Mouse (Mus musculus) heart, adult 18-20 months (tissue): ENCODE measurements around the gene Hist2h2aa1. TPM values are rescaled to one million over a fixed set of nuclear protein-coding genes. Genes with fewer than 3 reads are reported as not detected.
A peak's percentile ranks its signal among the peaks of the same experiment; 100 is the strongest.
"Not testable (repeated sequence)": the region's sequence is repeated elsewhere in the genome, so short reads cannot be mapped to it uniquely, and the experiment has no call there.

Experiments
- DNase-seq, 2 experiments: peaks; one replicate each; pipeline ENCODE4 v3.0.0; 2021 to 2022; ENCODE audit warnings: mixed read lengths in 1 of 2
- microRNA-seq, 2 experiments: library from miRNA; unstranded; fragments of <30 nt; microRNA quantifications; one replicate each; pipeline ENCODE4 v1.2.0; 2022
- total RNA-seq, 2 experiments: library from RNA; stranded (reverse); gene quantifications; 2 replicates each; pipeline ENCODE4 v1.2.3; 2021

Hist2h2aa1 gene
- total RNA-seq, 2 experiments from 2014 or later, result 9.3 to 14.7 TPM

DNA sequence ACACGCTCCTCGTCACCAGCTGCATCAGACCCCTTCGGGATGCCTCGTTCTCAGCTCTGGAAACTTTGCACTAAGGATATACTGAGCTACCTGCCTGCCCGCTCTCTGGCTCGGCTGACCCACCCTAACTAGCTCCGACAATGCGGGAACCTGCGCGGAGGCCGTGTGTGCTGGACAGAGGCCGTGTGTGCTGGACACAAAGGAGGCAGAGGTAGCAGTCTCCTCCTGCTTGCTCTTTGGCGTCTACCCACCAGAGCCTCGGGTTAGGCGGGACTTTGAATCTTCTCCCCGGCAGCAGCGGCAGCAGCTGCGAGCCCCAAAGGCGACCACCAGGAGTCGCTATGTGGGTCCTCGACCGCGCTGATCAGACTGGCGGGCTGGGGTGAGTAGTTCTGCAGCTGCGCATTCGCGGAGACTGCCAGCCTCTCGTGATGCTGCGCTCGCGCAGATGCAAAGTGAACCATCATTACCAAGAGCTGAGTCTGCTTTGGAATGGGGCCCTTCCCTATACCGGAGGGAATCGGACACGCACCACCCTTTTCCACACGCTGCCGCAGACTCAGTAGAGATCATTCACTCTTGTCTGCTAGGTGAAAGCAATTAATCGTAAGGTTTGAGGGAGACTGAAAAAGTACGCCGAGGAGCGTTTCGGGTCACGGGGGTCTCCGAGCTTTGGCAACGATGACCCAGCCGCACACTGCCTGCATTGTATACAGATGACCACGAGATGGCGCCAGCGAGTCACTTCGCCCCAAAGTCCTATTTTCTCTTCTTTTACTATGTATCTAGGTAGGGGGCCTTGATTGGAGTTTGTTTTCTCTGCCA, 32.7 kb downstream of the Hist2h2aa1 start:
- DNase-seq, result peak; percentile 88 to 94

DNA sequence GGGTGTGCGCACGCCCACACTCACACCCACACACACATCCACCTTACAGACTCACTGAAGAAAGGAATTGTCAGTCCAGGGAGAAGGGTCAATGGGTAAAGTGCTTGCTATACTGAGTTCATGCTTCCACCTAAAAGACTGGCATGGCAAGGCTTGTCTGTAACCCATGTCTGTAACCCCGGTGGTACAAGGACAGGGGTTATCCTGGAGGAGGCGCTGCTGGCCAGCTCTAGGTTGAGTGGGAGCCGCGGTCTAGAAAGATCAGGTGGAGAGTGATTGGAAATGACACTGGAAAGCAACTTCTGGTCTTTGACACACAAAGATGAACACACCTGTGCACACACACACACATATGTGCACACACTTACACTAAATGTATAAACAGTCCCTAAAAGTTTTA, 35.4 kb downstream of the Hist2h2aa1 start:
- no peak for DNase-seq

DNA sequence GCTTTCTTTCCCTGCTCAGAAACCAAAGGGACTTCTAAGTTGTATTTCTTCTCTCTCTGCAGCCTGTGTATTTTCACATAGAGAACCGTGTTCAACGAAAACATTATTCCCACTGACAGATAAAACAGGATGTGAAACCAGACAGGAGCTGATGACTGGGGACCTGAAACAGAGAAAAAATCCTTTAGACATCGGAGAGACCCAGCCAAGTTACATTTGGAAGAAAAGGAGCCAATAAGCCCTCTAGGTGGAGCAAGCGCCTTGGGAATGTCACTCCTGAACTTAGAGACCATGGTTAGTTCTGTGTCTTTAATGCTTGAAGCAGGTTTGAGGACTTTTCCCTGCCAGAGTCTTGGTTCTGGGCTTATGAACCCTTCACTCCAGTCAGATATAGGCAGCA, 39.2 kb downstream of the Hist2h2aa1 start:
- DNase-seq, result peak in 1 of 2 experiments; percentile 31

DNA sequence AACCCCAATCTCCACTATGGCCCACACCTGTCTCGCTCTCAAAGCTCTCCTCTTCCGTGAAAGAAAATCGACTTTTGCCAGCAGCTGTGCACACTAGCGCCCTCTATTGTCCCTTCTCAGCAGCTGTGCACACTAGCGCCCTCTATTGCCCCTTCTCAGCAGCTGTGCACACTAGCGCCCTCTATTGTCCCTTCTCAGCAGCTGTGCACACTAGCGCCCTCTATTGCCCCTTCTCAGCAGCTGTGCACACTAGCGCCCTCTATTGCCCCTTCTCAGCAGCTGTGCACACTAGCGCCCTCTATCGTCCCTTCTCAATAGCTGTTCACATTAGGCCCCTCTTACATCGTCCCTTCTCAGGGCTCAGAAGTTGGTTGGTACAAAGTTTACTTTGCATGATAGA, 42.0 kb downstream of the Hist2h2aa1 start:
- DNase-seq, result not testable (repeated sequence)

DNA sequence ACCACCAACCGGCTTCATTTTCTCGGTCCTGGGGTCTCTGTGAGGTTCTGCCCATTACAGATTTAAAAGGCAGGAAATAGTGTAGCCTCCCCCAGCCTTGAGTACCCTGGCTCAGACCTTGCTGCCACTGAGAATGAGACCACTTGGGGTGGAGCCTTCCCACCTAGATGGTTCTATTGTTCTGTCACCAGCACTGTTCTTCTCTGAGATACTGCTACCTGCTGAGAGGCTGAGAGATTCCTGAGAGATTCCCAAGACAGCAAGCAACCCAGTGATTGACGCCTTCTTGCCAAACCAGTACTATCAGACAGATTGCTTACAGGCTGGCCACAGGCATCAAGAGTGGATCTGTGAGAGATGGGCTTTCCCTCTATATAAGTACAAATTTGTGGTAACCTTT, 43.9 kb downstream of the Hist2h2aa1 start:
- no peak for DNase-seq

DNA sequence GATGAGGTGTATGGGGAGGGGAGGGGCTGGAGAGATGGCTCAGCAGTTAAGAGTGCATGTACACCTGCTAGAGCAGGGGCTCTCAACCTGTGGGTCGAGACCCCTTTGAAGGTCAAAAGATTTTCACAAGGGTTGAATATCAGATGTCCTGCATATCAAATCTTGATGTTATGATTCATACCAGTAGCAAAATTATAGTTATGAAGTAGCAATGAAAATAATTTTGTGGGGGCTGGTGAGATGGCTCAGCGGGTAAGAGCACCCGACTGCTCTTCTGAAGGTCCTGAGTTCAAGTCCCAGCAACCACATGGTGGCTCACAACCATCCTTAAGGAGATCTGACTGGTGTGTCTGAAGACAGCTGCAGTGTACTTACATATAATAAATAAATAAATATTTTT, 45.4 kb downstream of the Hist2h2aa1 start:
- DNase-seq, result not testable (repeated sequence)

DNA sequence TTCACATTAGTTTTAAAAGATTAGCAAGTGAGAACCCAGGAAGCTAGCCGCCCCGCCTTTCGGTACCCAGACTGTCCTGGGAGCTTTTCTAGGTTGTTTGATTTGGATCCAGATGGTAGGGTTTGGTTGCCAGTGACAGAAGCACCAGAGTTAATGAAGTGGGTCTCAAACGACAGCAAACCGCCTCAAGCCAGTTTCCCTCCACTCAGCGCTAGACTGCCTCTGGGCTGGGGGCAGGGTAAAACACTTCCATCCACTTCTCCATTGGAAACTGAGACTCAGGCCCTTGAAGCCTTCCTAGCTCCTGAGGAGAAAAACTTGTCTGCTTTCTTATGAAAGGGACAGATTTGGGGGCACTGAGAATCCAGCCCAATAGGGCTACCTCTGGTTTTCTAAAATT, 47.3 kb downstream of the Hist2h2aa1 start:
- DNase-seq, result no peak

DNA sequence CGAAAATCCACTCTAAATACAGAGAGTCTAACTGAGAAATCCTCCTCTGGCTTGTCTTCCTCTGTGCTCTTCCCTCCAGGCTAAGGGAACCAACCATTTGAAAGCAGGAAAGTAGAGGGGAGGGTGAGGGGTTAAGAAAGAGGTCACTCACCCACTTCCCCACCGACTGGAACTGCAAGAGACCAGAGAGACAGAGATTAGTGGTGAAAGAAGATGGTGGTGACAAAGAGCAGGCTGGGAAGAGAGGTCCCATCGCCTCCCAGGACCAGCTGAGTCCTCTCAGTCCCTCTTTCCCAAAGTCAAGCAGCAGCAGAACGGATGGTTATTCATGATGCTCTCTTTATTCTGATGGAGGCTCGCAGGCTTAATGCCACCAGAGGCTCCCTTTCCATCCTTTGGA, 48.1 kb downstream of the Hist2h2aa1 start:
- DNase-seq, result no peak

DNA sequence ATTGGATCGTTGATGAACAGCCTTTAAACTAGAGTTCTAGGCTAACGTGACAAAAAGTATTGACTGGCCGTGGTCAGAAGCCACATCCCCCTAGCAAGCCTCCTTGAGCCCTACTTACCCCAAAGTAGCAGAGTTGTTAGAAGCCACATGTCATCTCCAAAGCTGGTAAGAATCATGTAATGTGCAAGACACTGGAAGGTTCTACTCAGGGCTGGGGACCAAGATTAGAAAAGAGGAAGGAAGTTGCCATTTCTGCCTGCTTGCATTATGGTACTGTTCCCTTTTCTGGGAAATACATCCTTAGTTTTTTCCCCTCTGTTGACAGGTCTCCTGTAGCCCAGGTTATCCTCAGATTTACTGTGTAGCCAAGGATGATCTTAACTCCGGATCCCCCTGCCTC, 48.5 kb downstream of the Hist2h2aa1 start, which contains the start of gene Fcgr1:
Gene Fcgr1, minus strand, starts transcription at position 183 of the 400 bp plus-strand sequence.
- peak in 1 of 2 experiments; percentile 34 for DNase-seq

Small RNA genes lying within 50 kb of the gene (microRNA-seq; reads per million reads assigned to microRNA genes)
- 0 reads per million in 2 experiments for gene Gm44492
- gene Gm47311, result 0 reads per million in 2 experiments
- gene Gm47313, result 0 reads per million in 2 experiments

Other genes starting within 250 kb of the Hist2h2aa1 start
- gene Plekho1, start 249.5 kb upstream of the Hist2h2aa1 start, total RNA-seq, result 10 to 100 TPM; 64.7 to 68.2 TPM
- gene Vps45, start 187.0 kb upstream of the Hist2h2aa1 start, total RNA-seq, result 10 to 100 TPM; 22.5 to 27.1 TPM
- 10 to 100 TPM; 50.3 to 57.4 TPM for gene Otud7b, start 141.0 kb upstream of the Hist2h2aa1 start, total RNA-seq
- 1 to 10 TPM; 1.7 to 3.4 TPM for gene Mtmr11, start 83.5 kb upstream of the Hist2h2aa1 start, total RNA-seq
- gene Sf3b4, start 73.2 kb upstream of the Hist2h2aa1 start, total RNA-seq, result 10 to 100 TPM; 15.4 to 18.7 TPM
- gene Sv2a, start 64.3 kb upstream of the Hist2h2aa1 start, total RNA-seq, result 1 to 10 TPM; 1.8 to 2.1 TPM
- gene Bola1, start 25.8 kb upstream of the Hist2h2aa1 start, total RNA-seq, result 10 to 100 TPM; 28.1 to 34.4 TPM
- 1 to 10 TPM; 1.8 to 1.9 TPM for gene Hist2h2ab, start 25.6 kb upstream of the Hist2h2aa1 start, total RNA-seq
- gene Hist2h2ac, start 24.6 kb upstream of the Hist2h2aa1 start, total RNA-seq, result 10 to 100 TPM; 18.4 to 22.1 TPM
- 1 to 10 TPM; 7.9 to 8.4 TPM for gene Hist2h2be, start 24.4 kb upstream of the Hist2h2aa1 start, total RNA-seq
- 1 to 10 TPM; 4.0 to 9.0 TPM for gene Hist2h3c2, start 6.4 kb upstream of the Hist2h2aa1 start, total RNA-seq
- 100 to 1,000 TPM; 189 to 197 TPM for gene Hist2h2aa2, start 5.2 kb upstream of the Hist2h2aa1 start, total RNA-seq
- gene Hist2h3c1, start 1.2 kb downstream of the Hist2h2aa1 start, total RNA-seq, result not detected
- 10 to 100 TPM; 12.0 to 13.7 TPM for gene Hist2h4, start 17.8 kb downstream of the Hist2h2aa1 start, total RNA-seq
- 10 to 100 TPM; 16.8 to 21.7 TPM for gene Hist2h3b, start 23.2 kb downstream of the Hist2h2aa1 start, total RNA-seq
- gene Hist2h2bb, start 24.3 kb downstream of the Hist2h2aa1 start, total RNA-seq, result 10 to 100 TPM; 30.7 to 37.2 TPM
- gene Fcgr1, start 48.5 kb downstream of the Hist2h2aa1 start, total RNA-seq, result 1 to 10 TPM in 1 of 2 experiments, under 1 TPM in 1; 0.39 to 1.1 TPM
- gene BC107364, start 206.8 kb downstream of the Hist2h2aa1 start, total RNA-seq, result not detected